ENCODE assay signal across 22 mouse cellular contexts in the genomic region with DNA sequence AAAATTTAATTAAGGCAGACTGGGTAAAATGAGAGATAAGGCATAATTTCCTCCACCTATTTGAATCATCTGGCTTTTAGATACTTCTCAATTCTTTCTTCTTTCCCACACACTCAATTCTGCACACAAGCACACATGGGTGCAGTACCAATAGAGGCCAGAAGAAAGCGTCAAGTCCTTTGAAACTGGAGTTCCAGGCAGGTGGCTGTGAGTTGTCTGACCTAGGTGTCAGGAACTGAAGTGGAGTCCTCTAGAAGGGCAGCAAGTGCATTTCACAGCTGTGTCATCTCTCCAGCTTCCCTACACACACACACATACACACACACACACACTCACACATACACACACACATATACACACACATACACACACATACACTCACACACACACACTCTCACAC. TPM values are rescaled to one million over a fixed set of nuclear protein-coding genes. Genes with fewer than 3 reads are reported as not detected.
DNase-seq lines count a peak whose midpoint lies in the region; TF ChIP-seq lines count a peak whose summit lies in the region.
"Had no signal": no experiment of that assay in that cellular context is flagged by ENCODE, and none has a peak within 500 bp of the region (broad histone marks: within the 10 kb centered on the region; RNA-seq: fewer than 3 reads in every experiment).

No protein-coding gene starts in this region.

- H3K27me3 ChIP-seq in ES-Bruce4 (ENCODE audit: control insufficient read depth, insufficient read depth, low read length, poor library complexity, severe bottlenecking) = no peaks in the 10 kb centered on the region
- H3K27me3 ChIP-seq: embryonic facial prominence, embryonic 13.5 days; forebrain, embryonic 13.5 days; heart, embryonic 12.5 days; hindbrain, embryonic 15.5 days; Patski had no signal

- no peak overlapping the region for H3K9ac ChIP-seq in ES-Bruce4 (ENCODE audit: low read depth, poor library complexity, severe bottlenecking)
- H3K9ac ChIP-seq: embryonic facial prominence, embryonic 13.5 days; forebrain, embryonic 13.5 days; heart, embryonic 12.5 days; hindbrain, embryonic 15.5 days had no signal

- TF ChIP-seq EP300 in ES-Bruce4 (IDR thresholded peaks at IDR 0.05; ENCODE audit: insufficient read depth, low read depth, low read length) = no peak

- H3K4me3 ChIP-seq in left cerebral cortex, adult 2 months = no peak overlapping the region
- no peak overlapping the region for H3K4me3 ChIP-seq in ES-Bruce4 (ENCODE audit: low read depth, low read length)
- H3K4me3 ChIP-seq: embryonic facial prominence, embryonic 13.5 days; forebrain, embryonic 13.5 days; heart, embryonic 12.5 days; hindbrain, embryonic 15.5 days had no signal

- DNase-seq in left cerebral cortex, adult 2 months (ENCODE audit: extremely low spot score in 1 of 2, low spot score in 2 of 2) = no peak
- no peak for DNase-seq in left cerebral cortex, adult 8-10 months (ENCODE audit: low spot score in 2 of 2)
- peak; percentile 78 for DNase-seq in R1 (ENCODE audit: low read depth, low spot score)
- DNase-seq in frontal cortex, postnatal 36 days (ENCODE audit: low spot score in 2 of 2) = no peak
- DNase-seq in frontal cortex, postnatal 25 days (ENCODE audit: low spot score in 2 of 2) = no peak
- DNase-seq: adrenal gland, adult 8-10 months; adrenal gland, postnatal 36 days; cerebellum, adult 11 months; cerebellum, adult 8-10 months; cerebellum, postnatal 36 days; gastrocnemius, postnatal 25 days had no signal

- no peaks in the 10 kb centered on the region for H3K36me3 ChIP-seq in ES-Bruce4 (ENCODE audit: control insufficient read depth, insufficient read depth, low read length, poor library complexity, severe bottlenecking)
- H3K36me3 ChIP-seq: heart, embryonic 12.5 days had no signal

- intact Hi-C loops in left cerebral cortex, adult 2 months (cut with DNase I) = no loop called here

- H3K9me3 ChIP-seq in ES-Bruce4 (replicated peaks; ENCODE audit: control insufficient read depth, insufficient read depth, low read length, poor library complexity, severe bottlenecking) = no peaks in the 10 kb centered on the region
- H3K9me3 ChIP-seq: embryonic facial prominence, embryonic 13.5 days; forebrain, embryonic 13.5 days; hindbrain, embryonic 15.5 days had no signal

- peaks cover 3% of the 10 kb centered on the region for H3K4me1 ChIP-seq in ES-Bruce4 (ENCODE audit: control insufficient read depth, insufficient read depth, low read length)
- H3K4me1 ChIP-seq: embryonic facial prominence, embryonic 13.5 days; forebrain, embryonic 13.5 days; heart, embryonic 12.5 days; hindbrain, embryonic 15.5 days had no signal

- TF ChIP-seq POLR2A in ES-Bruce4 (IDR thresholded peaks at IDR 0.05; ENCODE audit: insufficient read depth, low read length) = no peak

- no peak overlapping the region for H3K27ac ChIP-seq in left cerebral cortex, adult 2 months
- H3K27ac ChIP-seq in ES-Bruce4 (ENCODE audit: insufficient read depth, low read length) = peak overlapping the region; percentile 30; the same call in 1 of the 2 replicates
- H3K27ac ChIP-seq: embryonic facial prominence, embryonic 13.5 days; forebrain, embryonic 13.5 days; hindbrain, embryonic 15.5 days had no signal

- TF ChIP-seq CTCF in left cerebral cortex, adult 2 months (IDR thresholded peaks at IDR 0.05) = peak; percentile 6
- no peak for TF ChIP-seq CTCF in ES-Bruce4 (IDR thresholded peaks at IDR 0.05; ENCODE audit: low read depth, low read length)

RNA-seq across cellular contexts. Expression of gene Cacng7, which starts 18.8 kb away (rescaled TPM):
- 100 to 1,000 TPM; 180 to 201 TPM for total RNA-seq in left cerebral cortex, adult 2 months (2021)
- 100 to 1,000 TPM; 173 to 194 (median 181) TPM for total RNA-seq in left cerebral cortex, adult 8-10 months (2022)
- 57.6 and 60.5 TPM in 2 replicates for polyA plus RNA-seq in ES-Bruce4 (2011; ENCODE audit: insufficient read depth, insufficient read length, low read depth, missing spikeins)
- total RNA-seq: granulocyte monocyte progenitor cell, adult 5-6 weeks had no signal
- polyA plus RNA-seq: inflammation-experienced regulatory T-cells, adult 6 months had no signal

RNA-seq across cellular contexts. Expression of gene Cacng8, which starts 38.9 kb away (rescaled TPM):
- 100 to 1,000 TPM; 176 to 186 TPM for total RNA-seq in left cerebral cortex, adult 2 months (2021)
- total RNA-seq in left cerebral cortex, adult 8-10 months (2022) = 100 to 1,000 TPM; 146 to 153 (median 150) TPM
- 5.2 and 7.6 TPM in 2 replicates for polyA plus RNA-seq in ES-Bruce4 (2011; ENCODE audit: insufficient read depth, insufficient read length, low read depth, missing spikeins)
- total RNA-seq: gastrocnemius, adult 18-20 months; gastrocnemius, postnatal 25 days; granulocyte monocyte progenitor cell, adult 5-6 weeks; heart, adult 8-10 months; heart, postnatal 25 days had no signal
- polyA plus RNA-seq: inflammation-experienced regulatory T-cells, adult 6 months had no signal
